Mouse (Mus musculus) testis, adult 2 months (tissue): Measurements from ENCODE around the gene 6330409D20Rik.

ENCODE experiments used
- CTCF ChIP-seq: fragments of 200-500 bp; IDR thresholded peaks from 2 replicates; pipeline ENCODE4 v1.5.1; 2012; ENCODE audit warnings: low read depth, mild to moderate bottlenecking, inconsistent platforms, low read length, moderate library complexity; ENCODE audit not compliant: control insufficient read depth, insufficient read depth, insufficient replicate concordance
- POLR2A ChIP-seq: fragments of 200-500 bp; IDR thresholded peaks from 2 replicates; pipeline ENCODE4 v1.6.1; 2012; ENCODE audit warnings: low read depth, mild to moderate bottlenecking, inconsistent platforms, low read length, moderate library complexity; ENCODE audit not compliant: control insufficient read depth

GRCm38 (mm10) chr2:32718761-32719160 is 22.1 kb downstream of the 6330409D20Rik start:
- no peak for TF ChIP-seq CTCF
- no peak for TF ChIP-seq POLR2A
